Mouse (Mus musculus) v-Abl transformed pro-B cells (cell line): ENCODE measurements around the gene Slx.
"Not testable (repeated sequence)": the region's sequence is repeated elsewhere in the genome, so short reads cannot be mapped to it uniquely, and the experiment has no call there.

Source experiments
- in situ Hi-C, 2 experiments: fragments of 400-800 bp; cut with MboI; formaldehyde crosslinking; loops; one replicate each; pipeline ENCODE4 v1.15.1; 2025; ENCODE audit not compliant: unreplicated experiment in 2 of 2

Gene Slx

GRCm38 (mm10) chrX:26545465-26545864, at the start of gene Slx:
TSS of gene Slx (minus strand) at chrX:26545565.
- in situ Hi-C loops: not testable (repeated sequence)
